Mouse (Mus musculus) megakaryocyte-erythroid progenitor cell, adult 5 weeks (primary cell): ENCODE data around the gene 1810043G02Rik. TPM values are rescaled to one million over a fixed set of nuclear protein-coding genes. Genes with fewer than 3 reads are reported as not detected.

ENCODE experiments used
- polyA plus RNA-seq: library from polyadenylated mRNA; stranded (reverse); fragments of >175 nt; gene quantifications from 2 replicates; pipeline ENCODE4 v1.2.3, GENCODE M21; 2012

The 1810043G02Rik gene
- polyA plus RNA-seq, result 31.2 and 32.5 TPM in 2 replicates

GRCm38 (mm10) chr10:77978351-77979350, at the start of gene 1810043G02Rik:
Gene 1810043G02Rik, plus strand, starts transcription at chr10:77978524.

DNA sequence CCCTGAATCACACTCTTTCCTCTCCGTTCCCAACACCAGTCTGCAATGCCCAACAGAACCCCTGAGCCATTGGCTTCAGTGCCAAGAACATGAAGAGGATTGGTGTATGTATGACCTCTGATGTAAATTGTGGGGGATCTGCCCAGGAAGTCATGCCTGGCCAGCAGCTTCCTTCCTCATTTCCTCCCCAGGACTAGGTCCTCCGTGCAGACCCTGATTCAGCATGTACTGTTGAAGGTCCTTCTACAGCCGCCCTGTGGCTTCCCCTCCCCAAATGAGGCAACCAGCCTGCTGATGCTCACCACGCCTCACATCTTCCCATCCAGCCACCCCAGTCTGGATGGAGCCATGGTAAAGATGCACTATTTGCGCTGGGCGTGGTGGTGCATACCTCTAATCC, 7.8 kb upstream of the 1810043G02Rik start, which contains the start of gene Trpm2:
Trpm2 (minus strand) TSS at position 83 of the 400 bp plus-strand sequence.

DNA sequence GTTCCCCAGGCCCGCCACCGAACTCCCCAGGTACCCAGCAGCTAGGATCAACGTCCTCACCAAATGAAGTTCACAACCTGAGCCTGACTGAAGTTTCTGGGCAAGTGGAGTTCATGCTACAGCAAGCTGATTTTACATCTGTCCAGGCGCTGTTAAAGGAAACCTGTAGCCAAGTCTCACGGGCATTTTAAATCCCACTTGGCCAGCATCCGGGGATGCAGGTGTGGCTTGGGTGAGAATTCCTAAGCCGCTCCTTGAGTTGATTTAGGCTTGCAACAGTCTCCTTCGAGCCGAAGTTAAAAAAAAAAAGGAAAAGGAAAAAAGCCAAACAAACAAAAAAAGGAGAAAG, 31.6 kb downstream of the 1810043G02Rik start, which contains the start of gene Pfkl:
Pfkl (minus strand) TSS at position 139 of the 349 bp plus-strand sequence.

Other genes with a start within 250 kb of the 1810043G02Rik start
- not detected in 2 replicates for gene Gm18596, start 235.9 kb upstream of the 1810043G02Rik start, polyA plus RNA-seq
- not detected in 2 replicates for gene Gm9736, start 227.2 kb upstream of the 1810043G02Rik start, polyA plus RNA-seq
- not detected in 2 replicates for gene Gm3233, start 218.8 kb upstream of the 1810043G02Rik start, polyA plus RNA-seq
- not detected in 2 replicates for gene Gm3238, start 207.2 kb upstream of the 1810043G02Rik start, polyA plus RNA-seq
- not detected in 2 replicates for gene Gm7138, start 201.6 kb upstream of the 1810043G02Rik start, polyA plus RNA-seq
- not detected in 2 replicates for gene Gm3250, start 196.0 kb upstream of the 1810043G02Rik start, polyA plus RNA-seq
- gene Gm7137, start 190.3 kb upstream of the 1810043G02Rik start, polyA plus RNA-seq, result not detected in 2 replicates
- not detected in 2 replicates for gene Gm9639, start 183.4 kb upstream of the 1810043G02Rik start, polyA plus RNA-seq
- gene Gm19668, start 179.4 kb upstream of the 1810043G02Rik start, polyA plus RNA-seq, result not detected in 2 replicates
- not detected in 2 replicates for gene Gm9507, start 166.7 kb upstream of the 1810043G02Rik start, polyA plus RNA-seq
- not detected in 2 replicates for gene Gm2696, start 163.8 kb upstream of the 1810043G02Rik start, polyA plus RNA-seq
- gene Krtap10-4, start 151.4 kb upstream of the 1810043G02Rik start, polyA plus RNA-seq, result not detected in 2 replicates
- gene Krtap10-10, start 142.6 kb upstream of the 1810043G02Rik start, polyA plus RNA-seq, result not detected in 2 replicates
- not detected in 2 replicates for gene Gm36176, start 131.7 kb upstream of the 1810043G02Rik start, polyA plus RNA-seq
- 0.12 TPM in 1 of 2 replicates, not detected in the other for gene Gm10318, start 125.7 kb upstream of the 1810043G02Rik start, polyA plus RNA-seq
- gene Gm3285, start 116.5 kb upstream of the 1810043G02Rik start, polyA plus RNA-seq, result not detected in 2 replicates
- gene Lrrc3, start 76.0 kb upstream of the 1810043G02Rik start, polyA plus RNA-seq, result 0.07 and 0.10 TPM in 2 replicates
- 1.8 and 3.2 TPM in 2 replicates for gene Trpm2, start 8.0 kb upstream of the 1810043G02Rik start, polyA plus RNA-seq
- gene Pfkl, start 31.6 kb downstream of the 1810043G02Rik start, polyA plus RNA-seq, result 92.4 and 96.4 TPM in 2 replicates
- 0.25 and 0.51 TPM in 2 replicates for gene Dnmt3l, start 63.4 kb downstream of the 1810043G02Rik start, polyA plus RNA-seq
- gene Aire, start 65.1 kb downstream of the 1810043G02Rik start, polyA plus RNA-seq, result 0.47 and 0.55 TPM in 2 replicates
- 4.8 and 8.0 TPM in 2 replicates for gene Icosl, start 90.8 kb downstream of the 1810043G02Rik start, polyA plus RNA-seq
- gene D10Jhu81e, start 191.3 kb downstream of the 1810043G02Rik start, polyA plus RNA-seq, result 76.0 and 80.9 TPM in 2 replicates
- gene Pwp2, start 206.6 kb downstream of the 1810043G02Rik start, polyA plus RNA-seq, result 10.7 and 11.2 TPM in 2 replicates